Mouse (Mus musculus): Measurements from ENCODE around the gene Vapb.

The Vapb gene

DNA sequence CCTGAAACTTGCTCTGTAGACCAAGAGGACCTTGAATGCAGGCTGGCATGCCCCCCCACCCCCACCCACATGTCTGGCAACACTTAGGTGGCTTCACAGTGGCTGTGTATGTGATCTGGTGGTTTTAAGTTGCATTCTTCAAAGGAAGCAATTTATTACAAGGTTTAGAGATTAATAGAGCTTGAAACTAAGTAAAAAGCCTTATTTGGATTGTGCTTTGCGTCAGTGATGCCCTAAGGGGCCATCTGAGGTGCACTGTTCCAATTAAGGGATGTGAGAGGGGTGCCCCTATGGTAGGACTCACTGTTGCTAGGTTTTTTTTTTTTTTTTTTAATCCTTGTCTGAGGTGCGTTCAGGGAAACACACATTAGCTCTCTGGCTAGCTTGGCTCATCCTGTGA, 2.9 kb upstream of the Vapb start:
- DNase-seq (ENCODE audit: low spot score in 2 of 2): no peak

DNA sequence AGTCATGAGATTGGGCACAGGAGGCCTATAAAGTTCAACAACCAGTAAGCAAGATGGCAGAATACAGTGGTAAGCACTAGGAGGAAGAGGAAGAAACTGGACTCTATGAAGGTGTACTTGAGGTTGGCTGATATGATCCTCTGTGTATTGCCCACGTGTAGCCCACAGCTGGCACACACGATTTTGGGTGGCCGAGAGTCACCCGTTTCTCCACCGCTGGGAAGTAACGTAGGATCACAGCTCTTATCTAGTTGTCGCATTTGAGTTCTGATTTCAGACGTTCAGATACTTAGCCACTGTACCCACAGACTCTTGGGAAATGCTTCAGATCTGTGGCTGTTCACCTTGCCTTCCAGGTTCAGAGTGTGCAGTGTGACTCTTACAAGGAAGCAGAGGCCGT, 921 bp downstream of the Vapb start:
- DNase-seq (ENCODE audit: low spot score in 2 of 2): no peak

DNA sequence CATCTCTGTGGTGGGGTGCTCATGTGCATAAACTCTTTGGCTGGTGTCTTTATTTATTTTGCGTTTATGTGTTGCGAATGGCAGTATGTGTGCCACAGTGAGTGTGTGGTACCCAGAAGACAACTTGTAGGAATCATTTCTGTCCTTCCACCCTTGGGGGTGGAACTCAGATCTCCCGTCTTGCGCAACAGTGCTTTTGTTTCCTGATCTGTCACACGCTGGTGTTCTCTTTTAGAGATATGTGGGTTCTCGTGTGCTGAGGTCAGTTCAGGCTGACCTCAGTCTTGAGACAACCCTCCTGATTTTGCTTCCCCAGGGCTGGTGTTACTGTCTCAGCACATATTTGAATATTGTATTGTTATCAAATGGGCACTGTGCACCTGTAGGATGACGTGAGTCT, 1.8 kb downstream of the Vapb start:
- no peak for DNase-seq (ENCODE audit: low spot score in 2 of 2)

DNA sequence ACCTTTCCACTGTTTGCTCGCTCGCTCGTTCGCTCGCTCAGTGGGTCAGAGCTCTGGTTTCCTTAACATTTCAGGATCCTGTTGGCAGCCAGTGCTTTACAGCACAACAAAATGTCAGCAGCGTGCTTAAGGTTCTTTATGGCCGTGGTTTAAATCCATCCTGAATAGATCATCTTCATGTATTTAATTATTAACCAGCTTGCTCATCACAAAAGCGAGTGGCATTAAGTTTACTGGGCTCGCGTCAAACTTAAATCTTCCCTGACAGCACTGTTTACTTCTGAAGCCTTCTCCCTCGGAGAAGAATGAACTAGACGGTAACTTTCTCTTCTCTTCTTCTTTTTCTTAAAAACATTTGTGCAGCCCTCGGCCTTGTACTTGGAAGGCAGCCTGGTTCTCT, 4.8 kb downstream of the Vapb start:
- no peak for DNase-seq (ENCODE audit: low spot score in 2 of 2)

DNA sequence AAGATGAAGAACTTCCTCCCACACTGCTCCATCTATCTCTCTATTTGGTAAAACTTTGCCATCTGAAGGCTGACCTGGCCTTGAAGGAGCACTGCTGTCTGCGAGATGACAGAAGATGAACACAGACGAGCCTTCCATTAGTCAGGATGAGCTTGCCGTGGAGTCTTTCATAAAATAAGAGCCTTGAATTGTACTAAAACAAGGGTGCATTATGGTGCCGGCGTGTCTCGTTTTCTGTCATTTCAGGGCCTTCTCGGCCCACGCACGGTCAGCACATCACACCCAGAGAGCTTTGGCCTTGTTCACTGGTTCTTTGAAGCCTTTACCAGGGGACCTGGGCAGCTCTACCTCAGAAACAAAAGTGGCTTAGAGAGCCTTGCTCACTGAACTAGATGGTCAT, 5.4 kb downstream of the Vapb start:
- DNase-seq (ENCODE audit: low spot score in 2 of 2): no peak

DNA sequence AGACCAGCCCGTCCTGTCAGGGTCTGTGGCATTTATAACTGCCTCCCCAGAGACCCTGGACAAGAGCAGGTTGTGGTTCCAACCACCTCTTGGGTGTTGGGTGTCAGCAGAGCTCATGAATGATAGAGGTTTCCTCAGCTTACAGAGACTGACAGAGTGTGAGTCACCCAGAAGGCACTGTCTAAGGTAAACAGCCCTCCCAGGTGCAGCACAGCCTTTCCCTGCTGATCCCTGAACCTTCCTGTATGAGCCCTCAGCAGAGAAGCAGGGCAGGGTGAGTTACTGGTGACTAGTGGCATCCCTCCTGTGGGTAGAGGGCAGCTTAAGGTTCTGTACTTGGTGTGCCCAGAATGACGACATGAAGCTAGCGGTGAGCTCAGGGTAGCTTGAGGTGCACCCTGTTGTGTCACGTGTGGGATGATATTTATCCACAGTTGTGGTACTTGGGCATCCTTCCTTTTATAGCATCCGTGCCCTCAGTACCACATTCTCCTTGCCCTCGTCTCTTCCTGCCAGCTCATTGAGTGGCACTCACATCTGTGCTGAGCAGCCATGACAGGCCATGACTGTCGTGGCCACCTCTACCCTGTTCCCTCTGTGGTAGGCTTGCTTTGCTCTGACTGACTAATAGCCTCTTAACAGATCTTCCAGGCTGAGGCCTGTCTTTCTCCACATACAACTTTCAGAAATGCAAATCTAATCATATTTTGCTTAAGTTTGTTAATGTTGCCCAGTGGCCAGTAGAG, 6.9 kb downstream of the Vapb start:
- DNase-seq (ENCODE audit: low spot score in 2 of 2): no peak

DNA sequence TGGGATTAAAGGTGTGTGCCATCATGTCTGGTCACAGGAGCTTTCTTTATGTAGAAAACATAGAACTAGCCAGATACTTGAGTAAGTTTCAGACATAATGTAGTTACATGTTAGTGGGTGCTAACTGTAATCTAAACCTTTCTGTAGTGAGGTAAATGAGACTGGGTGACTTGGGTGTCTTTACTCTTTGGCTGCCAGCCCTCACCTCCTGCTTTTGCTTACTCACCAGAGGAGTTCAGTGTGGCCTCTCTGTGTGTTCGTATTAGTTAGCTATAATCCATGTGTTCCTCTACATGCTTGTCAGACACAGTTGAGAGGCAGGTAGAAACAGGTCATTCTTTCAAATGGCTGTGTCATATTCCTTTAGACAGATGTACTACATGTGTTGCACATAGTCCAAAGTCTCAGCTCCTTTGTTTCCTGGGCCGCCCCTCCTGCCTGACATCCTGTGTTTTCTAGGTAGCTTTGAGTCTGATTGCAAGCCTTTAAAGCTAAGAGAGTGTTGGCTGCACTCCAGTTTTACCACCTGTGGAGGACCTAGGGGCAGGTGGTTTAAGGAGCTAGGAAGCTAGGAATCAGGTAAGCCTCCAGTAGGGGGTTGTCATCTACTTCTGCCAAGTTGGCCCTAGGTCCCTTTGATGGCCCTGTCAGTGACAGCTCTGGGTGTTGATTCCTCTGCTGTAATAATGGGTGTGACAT, 11.8 kb downstream of the Vapb start:
- no peak for DNase-seq (ENCODE audit: low spot score in 2 of 2)

DNA sequence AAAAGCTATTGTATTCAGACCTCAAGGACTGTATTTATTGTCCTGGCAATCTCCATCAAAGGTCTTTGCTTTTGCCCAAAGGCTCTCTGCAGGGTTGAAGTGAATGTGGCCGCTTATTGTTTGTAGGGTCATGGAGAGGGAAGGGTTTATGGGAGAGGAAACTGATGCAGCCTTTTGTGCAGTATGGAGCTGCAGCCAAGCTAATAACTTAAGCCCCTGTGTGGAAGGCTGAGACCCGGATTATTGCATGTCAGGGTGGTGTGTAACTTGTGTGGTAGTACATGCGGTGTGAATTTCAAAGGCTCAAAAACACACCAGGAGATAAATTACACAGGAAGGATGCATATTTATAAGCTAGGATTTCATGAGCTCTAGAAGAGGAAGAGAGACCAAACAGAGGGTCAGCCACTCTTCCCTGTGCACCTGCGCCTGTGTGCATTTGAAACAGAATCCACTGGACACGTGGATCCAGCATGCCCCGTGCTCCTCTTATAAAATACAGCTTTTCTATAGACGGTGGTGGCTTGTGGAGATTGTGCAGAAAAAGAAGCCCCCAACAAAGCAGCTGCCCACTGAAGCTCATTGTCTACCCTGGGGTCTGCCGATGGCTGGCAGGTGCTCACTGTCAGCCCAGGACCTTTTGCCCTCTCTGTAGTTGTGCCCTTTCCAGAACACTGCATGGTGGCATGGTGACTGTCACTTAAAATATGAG, 18.3 kb downstream of the Vapb start:
- no peak for DNase-seq (ENCODE audit: low spot score in 2 of 2)

DNA sequence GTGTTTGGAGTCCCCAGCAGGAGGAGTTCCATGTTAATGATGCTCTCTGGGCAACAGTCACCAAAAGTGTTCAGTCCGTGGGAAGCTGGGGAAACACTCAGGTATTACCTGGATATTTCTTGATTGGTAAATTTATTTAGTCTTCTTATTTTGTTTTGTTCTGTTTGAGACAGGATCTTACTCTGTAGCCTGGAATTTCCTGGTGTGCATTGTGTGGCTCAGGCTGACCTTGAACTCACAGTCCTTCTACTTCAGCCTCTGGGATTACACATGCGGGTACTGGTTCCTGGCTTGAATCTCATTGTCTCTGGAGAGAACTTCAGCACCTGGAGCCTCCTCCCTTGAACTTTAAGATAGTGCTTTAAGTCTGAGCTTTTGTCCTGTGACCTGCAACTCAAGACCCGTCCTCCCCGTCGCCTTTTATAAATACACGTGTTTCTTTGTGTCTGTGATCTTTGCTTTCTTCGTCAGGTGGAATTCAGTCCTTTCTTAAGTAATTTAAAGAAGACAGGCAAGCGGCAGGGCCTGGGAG, 20.4 kb downstream of the Vapb start:
- DNase-seq (ENCODE audit: low spot score in 2 of 2): no peak

DNA sequence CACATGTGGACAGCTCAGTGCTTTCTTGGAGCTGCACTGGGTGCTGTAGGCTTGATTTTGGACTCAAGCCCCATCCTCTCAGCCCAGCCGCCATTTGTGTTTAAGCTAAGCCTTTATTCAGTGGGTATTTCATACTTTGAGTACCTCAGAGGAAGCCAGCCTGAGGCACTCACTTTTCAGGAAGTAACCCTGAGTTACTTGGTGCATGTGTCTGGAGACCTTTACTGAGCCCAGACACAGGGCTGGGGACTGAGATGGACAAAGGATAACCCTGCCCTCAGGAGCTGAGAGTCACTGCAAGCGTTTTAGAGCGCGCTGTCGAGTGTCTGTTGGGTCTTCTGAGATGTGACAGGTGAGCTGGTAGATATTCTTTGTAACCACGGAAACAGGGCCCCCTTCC, 23.3 kb downstream of the Vapb start:
- no peak for DNase-seq (ENCODE audit: low spot score in 2 of 2)

DNA sequence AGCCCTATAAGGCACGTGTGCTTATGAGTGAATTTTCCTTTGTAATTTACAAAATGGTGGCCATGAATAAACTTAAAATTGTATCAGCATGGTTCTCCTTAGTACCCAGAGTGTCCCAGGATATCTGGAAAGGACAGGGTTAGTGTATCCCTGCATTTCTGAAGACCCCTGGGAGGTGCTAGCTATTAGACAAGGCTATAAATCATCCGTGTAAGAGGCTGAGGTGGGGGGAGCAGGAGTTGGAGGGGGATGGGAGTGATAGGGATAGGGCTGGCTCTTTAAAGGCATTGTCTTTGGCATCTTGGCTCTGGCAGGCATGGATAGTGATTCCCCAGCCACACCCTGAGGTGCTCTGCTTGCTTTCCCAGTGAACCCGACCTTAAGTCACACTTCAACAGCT, 27.3 kb downstream of the Vapb start:
- DNase-seq (ENCODE audit: low spot score in 2 of 2): no peak

DNA sequence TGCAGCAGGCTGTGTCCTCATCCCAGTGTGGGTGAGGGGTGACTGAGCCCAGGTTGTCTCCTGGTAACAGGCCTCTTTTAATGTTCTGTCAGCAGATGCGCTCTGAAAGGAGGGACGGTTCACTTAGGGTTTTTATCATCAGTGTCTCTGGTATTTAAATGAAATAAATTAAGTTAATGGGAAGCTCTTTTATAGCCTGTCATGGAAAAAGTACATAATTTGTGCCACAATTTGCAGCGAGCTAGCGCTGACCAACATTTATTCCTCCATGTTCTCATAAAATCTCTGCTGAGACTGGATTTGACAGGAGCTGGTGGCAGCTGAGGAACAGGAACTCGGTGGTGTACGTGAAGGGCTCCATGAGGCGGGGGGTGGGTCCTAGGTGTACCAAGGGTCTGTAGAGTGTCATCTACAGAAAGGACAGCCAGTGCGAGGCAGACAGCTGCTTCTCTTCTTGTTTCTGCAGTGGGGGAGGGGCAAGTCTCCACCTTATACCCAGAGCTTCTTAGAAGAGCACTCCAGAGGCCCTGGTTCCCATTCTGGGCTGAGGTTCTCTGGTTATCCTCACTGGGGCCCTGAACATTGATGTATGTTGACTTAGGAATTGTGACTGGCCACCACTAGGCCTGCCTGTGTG, 30.8 kb downstream of the Vapb start:
- no peak for DNase-seq (ENCODE audit: low spot score in 2 of 2)

DNA sequence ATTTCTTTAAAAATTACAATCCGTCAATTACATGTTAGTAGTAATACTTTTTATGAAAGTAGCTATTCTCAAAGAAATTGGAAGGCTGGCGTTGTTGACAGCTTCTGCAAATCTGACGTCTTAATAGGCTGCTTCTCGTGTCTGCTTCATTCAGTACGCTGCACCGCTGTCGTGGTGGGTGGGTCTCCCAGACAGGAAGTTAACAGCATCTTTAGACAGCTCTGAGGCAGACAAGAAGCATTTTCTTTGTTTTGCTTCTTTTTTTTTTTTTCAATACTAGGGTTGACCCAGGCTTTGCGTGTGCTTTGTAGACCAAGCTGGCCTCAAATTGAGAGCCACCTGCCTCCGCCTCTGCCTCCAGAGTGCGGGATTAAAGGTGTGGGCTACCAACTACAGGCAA, 31.9 kb downstream of the Vapb start:
- no peak for DNase-seq (ENCODE audit: low spot score in 2 of 2)

DNA sequence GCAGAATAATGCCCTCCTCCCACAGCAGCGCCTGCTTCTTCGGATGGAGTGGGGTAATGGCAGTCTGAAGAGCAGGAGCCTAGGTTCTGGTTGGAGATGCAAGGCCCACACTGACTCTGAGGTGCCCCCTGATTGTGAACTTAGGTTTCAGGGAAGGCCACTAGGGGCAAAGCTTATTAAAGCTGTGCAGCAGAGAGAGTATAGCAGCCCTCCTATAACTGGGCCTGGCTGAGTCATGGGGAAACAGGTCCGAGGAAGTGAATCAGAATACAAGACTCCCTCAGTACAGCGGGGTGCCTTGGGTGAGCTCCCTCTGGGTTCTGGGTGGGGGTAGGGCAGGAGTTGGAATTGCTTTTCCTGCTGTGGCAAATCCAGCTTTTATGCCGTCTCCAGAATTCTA, 33.3 kb downstream of the Vapb start:
- DNase-seq (ENCODE audit: low spot score in 2 of 2): no peak

DNA sequence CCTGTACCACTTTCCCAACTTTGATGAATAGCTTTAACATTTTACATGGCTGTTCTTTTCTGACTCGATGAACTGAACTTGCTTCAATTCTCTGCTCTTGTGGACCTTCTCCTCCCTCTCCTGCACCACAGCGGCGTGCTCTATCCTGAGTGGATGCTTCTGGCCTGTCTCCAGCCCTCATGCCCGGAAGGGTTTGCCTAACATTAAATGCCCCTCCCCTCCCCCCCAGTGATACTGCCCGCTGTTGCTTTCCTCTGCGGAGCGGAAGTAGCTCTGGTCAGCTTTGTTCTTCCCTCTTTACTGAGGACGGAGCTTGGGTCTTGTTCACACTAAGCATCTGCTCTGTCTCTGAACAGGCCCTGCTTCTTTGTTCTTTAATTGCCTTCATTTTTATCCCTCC, 34.4 kb downstream of the Vapb start:
- no peak for DNase-seq (ENCODE audit: low spot score in 2 of 2)

DNA sequence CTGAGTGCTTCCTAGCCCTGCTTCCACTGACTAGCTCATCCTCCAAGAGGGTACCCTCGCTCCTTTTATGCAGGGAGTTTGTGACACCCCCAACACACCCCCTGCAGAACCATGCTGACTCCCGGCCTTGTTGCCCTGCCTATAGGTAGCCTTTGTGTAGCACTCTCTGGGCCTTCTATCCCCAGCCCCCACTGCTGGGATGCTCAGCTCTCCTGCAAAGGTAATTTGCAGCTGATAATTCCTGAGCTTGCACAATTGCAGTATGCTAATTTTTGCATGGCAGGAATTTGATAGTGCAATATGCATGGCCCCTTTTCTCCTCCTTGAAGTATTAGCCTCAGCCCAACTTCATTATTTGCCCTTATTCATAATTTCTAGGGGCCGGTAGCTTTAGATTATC, 38.2 kb downstream of the Vapb start:
- no peak for DNase-seq (ENCODE audit: low spot score in 2 of 2)

DNA sequence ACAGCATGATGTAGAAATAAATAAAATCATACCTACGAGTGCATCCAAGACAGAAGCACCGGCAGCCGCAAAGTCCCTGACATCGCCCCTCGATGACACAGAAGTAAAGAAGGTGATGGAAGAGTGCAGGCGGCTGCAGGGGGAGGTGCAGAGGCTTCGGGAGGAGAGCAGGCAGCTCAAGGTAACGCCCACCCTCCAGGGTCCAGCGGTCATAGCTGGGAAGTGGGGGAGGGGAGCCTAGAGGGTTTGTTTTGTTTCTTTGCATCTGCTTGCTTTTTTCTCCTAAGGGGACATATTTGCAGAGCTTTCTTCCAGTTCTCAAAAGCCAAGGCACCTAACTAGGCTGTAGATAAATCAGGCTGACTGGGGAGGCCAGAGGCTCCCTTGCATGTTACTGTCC, 38.8 kb downstream of the Vapb start:
- no peak for DNase-seq (ENCODE audit: low spot score in 2 of 2)

DNA sequence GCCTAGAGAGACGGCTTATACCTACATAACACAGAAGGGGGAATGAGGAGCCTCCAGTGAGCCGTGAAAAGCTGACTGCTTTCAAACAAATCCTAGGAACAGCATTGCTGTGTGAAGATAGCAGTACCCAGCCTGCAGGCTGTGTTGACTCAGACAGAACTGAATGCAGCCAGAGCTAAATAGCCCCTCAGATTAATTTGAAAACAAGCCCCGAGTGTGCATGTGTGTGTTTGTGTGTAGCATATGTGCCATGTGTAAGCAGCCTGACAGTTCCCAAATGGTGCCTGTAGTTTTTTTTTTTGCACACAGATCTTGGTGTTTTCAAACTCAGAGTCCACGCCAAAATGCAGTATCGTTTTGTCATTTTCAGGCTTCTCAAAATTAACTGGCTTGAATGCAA, 43.6 kb downstream of the Vapb start:
- DNase-seq (ENCODE audit: low spot score in 2 of 2): no peak

DNA sequence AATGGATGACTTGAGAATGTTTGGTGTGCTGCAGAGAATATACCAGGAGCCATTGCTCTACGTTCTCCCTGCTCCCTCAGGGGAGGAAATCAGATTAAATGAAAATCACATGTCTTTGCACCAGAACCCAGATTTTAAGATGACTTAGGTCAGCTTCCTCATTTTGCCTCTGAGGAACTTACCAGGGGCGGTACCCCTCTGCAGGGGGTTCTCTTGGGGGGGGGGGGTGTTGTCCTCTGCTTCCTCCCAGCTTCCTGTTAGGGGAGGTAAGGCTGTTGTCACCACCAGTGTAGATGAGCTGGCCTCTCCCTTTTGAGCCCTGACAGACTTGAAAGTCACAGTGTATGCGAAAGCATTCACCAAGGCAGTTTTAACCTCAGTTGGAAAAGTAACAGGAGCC, 47.1 kb downstream of the Vapb start:
- DNase-seq (ENCODE audit: low spot score in 2 of 2): no peak

DNA sequence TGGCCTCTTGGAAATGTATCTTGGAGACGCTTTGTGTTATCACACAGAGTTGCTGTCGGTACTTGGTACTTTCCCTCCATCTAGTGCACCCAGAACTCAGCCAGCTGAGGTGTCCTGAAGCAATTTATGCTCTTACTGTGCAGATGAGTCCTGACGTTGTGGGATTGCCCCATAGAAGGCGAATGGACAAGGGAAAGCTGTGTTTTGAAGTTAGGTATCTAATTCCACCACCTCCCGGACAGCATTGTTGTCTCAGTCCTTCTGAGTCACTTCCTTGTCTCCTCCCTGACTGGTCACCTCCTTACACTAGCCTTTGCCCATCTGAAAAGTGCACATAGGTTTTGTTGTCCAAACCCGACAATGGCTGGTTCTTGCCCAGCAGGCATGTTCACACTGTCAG, 47.6 kb downstream of the Vapb start:
- no peak for DNase-seq (ENCODE audit: low spot score in 2 of 2)

DNA sequence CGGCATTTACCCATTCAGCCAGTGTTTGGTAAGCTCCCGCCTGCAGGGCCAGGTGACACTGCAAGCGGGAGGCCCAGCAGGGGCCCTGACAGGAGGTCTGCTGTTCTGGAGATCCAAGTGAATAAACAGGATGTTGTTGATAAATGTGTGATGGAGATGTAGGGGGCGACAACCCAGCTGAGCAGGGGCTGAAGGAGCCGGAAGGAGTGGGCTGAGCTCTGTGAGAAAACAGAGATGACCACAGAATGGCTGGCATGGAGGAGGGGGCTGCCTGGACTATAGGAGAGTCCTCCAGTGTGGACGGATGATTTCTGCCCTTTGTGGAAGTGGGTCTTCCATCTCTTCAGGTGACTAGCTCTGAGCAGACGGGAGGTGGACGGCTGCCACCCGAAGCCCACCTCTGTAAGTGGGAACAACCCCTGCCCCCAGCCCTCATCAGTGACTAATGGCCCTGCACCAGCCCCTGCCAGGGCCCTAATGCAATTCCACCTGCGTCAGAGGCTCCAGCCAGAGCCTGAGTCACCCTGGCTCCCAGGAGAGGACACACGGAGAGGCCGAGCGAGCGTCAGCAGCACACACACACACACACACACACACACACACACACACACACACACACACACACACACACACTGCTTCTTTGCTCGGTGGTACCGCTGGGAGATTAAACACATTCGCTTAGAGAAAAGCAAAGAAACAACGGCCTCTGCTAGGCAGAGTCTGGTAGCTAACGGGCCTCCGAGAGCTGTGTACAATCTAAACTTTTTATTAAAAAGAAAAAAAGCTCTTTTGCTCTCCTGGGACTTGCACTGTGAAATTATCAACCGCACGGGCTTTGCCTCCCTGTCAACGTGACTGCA, 52.9 kb downstream of the Vapb start:
- peak in 1 of 2 experiments; percentile 56 for DNase-seq (ENCODE audit: low spot score in 2 of 2)

Data from spleen, postnatal 4 days (tissue).